Mouse (Mus musculus): ENCODE measurements at regions not wholly inside any gene's neighbourhood (a gene's known extent, or its start where the extent isn't known, plus 50 kb on each side); places are given as distances from the start of the nearest gene placed in this dataset.

DNA sequence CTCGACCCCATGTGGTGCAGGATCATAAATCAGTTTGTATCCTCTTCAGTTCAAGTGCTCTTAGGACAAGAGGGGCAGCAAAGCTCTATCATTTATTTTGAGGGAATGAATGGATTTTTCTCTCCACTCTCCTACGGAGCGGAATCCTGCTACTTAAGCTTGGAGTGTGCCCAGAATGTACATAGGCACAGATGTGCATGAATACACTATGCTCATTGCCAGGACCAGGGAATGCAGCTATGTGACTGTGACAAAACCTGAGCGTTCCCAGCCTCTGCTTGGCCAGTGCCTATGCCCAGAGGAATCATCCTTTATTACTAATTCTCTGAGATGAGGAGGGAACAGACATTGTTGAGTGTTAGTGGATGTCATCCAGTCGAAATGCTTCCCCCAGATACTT lies 99.5 kb upstream of the Glra1 start:
- TF ChIP-seq CTCF (IDR thresholded peaks at IDR 0.05; ENCODE audit: low read depth, low read length) (no peak), POLR2A (IDR thresholded peaks at IDR 0.05; ENCODE audit: extremely low read depth, insufficient read depth, low read length) (no peak)

All from liver, adult 2 months (tissue).